Mouse (Mus musculus) activated CD4-positive, CD25-positive, alpha-beta regulatory T cell, adult 4 months (primary cell): Measurements from ENCODE around the gene Il1rl1. TPM values are rescaled to one million over a fixed set of nuclear protein-coding genes. Genes with fewer than 3 reads are reported as not detected.

ENCODE experiments used
- ATAC-seq: one replicate; pipeline ENCODE4 v1.8.0; 2017
- polyA plus RNA-seq, 2 experiments: library from polyadenylated mRNA; unstranded; fragments of 100-300 nt; shearing (Covaris generic); gene quantifications; one replicate each; pipeline ENCODE4 v1.2.1; 2017

Gene Il1rl1
- polyA plus RNA-seq, 2 experiments from 2014 or later, result 7.7 to 17.7 TPM

DNA sequence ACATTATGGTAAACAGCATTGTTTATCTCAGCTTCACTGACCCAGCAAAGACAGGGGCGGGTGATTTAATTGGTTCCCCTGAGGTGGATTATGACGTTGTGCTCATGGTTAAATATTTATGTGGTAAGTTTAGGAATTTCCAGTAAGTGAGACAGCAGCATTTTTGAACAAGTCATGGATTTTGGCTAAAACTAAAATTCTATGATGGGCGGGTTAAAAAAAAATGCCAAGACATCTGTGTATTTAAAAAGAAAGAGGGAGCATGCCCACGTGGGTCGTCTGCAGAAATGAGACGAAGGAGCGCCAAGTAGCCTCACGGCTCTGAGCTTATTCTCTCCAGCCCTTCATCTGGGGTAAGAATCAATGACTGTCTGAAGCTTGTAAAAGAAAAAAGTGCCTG is 10.1 kb downstream of the Il1rl1 start:
- no peak for ATAC-seq

DNA sequence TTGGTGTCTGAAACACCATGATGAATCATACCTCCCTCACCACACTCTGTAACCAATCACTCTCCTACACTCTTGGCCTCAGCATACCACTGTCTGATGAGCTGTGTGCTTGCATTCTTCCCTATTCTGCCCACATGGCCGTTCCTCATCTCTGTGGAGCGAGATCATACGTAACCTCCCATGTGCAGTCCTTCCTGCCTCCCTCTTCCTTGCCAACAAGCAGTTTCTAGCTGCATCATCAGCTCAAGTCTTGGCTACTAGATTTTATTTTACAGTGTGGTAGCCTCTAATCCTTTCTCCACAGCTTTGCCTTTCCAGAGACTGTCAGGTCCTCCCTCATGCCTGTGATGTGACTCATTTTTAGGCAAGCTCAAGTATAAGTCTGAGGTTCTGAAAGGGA is 15.4 kb downstream of the Il1rl1 start:
- no peak for ATAC-seq

DNA sequence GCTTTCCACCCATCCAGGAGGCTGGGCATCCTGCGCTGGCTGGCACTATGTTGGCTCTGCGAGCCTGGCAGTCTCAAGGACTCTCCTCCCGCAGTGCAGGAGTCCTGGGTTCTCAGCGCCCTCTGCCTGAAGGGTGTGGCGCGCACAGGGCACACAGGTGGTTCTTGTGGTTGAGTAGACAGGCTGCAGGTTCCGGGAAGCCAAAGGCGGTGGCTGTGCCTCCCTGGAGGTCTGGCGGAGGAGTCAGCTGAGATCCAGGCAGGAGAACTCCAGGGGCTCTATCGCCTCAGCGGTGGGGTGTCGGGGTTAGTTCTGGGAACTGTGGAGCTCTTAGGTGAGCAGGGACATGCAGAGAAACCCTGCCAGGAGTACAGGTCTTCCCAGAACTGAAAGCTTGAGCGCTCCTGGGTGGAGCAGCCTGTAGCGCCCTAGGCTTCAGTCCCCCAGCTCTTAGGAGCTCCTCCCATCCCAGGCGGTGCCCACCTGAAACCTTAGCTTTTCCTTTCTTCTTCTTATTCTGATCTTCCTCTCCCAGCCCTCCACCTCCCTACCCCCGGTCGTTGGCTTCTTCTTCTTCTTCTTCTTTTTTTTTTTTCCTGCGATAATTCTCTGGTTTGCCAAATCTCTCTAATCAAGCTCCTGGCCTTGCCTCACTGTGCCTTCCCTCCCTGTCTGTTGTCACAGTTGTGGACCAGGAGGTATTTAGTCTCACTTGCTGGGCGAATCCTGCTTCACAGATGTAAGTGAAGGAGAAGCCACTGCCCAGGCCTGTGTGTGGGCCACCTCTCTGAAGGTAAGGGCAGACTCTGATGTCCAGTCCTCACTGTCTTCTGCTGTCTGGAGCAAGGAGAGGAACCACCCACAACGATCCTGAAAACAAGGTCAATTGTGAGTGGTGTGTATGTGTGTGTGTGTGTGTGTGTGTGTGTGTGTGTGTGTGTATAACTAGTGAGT is 36.4 kb downstream of the Il1rl1 start, which contains the start of gene Il18r1:
Gene Il18r1, plus strand, starts transcription at position 76 of the 954 bp plus-strand sequence.
- ATAC-seq, result peak; percentile 65

DNA sequence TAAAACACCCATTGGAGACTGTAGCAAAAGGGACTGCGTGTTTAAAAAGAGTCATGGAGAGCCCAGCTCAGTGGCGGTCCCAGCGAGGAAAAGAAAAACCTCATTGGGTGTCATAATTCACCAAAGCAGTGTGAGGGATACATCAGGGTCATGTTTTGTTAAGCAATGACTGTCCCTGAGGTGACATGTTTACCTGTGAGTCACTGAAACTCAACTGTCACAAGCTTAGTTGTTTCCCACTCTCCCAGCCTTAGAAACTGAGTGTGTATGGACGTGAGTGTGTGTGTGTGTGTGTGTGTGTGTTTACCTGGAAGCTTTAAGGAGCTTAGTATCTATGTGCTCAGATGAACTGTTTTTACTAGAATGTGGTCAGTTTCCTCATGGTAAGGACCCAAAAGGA is 37.9 kb downstream of the Il1rl1 start:
- ATAC-seq, result no peak

DNA sequence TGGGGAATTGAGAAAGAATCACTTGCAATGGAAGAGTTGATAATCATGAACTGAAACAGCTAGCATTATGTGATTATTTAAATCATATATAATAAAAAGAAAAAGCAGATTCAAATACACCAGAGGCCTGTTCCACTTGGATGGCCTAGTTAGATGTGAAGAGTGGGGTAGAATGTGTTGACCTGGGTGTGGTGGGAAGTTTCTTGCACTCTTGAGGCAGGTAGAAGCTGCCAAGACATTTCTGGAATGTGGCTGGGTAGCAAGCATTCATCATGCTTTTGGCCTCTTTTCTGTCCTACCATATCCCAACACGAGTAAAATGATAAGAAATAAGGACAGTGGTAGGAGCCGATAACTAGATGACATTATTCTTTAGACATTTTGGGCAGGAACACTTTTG is 39.4 kb downstream of the Il1rl1 start:
- ATAC-seq, result no peak

DNA sequence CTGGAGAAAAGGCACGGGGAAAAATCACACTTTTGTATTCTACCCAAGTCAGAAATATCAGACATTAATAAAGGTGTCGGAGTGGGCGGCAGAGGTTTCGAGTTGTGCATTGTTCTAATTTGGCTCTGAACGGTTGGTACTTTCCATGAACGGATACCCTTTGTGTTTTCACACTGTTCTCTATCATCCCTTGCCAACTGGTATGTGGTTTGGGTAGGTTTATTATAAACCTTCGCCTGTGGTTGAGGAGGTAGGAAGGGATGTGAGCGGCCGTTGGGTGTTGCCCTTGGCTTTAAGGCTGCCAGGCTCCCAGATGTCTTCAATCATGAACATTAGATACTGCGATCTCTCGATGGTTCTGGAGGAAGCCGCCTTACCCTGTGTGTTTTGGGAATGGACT is 40.5 kb downstream of the Il1rl1 start:
- ATAC-seq, result peak; percentile 58

DNA sequence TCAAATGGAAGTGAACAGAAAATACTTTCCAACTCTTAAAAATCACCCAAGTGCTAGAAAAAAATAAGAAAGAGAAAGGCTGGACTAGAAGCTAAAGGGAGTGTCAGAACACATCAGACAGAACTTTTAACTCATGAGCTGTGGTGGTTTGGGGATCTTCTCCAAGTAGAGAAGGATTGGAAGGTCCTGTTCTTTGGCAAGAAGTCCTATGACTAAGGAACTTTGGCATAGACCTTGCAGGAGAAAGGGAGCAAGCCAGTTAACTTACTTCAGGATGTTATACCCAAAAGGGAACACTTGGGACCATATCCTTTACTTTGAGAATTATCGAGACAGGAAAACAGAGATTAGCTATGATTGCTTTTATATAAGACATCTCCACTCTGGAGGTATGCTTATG is 43.0 kb downstream of the Il1rl1 start:
- ATAC-seq, result no peak

DNA sequence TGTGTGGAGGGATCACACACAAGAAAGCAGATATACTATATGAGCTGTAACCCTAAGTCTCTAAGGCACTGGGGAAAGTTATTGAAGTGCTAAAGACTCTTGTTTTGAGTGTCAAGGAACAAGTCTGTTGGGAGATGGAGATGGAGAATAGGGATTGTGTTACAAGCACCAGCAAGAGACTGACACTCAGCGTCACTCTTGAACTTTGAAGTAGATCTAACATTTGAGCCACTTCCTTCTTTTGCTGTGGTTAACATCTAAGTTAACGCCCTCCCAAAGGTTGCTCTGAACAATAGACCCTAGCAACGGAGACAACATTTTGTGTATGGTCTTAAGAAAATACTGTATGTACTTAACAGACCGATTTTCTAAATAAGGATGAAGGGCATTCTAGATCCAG is 44.3 kb downstream of the Il1rl1 start:
- peak; percentile 37 for ATAC-seq

DNA sequence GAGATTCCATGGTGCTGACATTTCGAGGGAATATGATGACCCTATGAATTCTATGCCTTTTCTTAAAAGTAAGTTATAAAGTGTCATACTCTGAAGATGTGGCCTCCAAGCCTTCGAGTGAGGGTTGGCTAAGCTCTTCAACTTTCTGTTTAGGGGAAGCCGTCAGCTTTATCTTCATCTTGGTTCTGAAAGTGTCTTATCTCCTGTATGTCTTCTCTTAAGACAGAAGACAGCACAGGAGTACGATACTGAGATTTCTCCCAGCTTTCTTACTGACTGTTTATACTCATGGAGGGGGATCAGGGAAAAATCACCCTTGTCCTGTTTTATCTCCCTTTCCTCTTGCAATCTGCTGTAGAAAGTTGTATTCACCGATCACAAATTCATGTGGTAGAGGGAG is 45.0 kb downstream of the Il1rl1 start:
- ATAC-seq, result no peak

DNA sequence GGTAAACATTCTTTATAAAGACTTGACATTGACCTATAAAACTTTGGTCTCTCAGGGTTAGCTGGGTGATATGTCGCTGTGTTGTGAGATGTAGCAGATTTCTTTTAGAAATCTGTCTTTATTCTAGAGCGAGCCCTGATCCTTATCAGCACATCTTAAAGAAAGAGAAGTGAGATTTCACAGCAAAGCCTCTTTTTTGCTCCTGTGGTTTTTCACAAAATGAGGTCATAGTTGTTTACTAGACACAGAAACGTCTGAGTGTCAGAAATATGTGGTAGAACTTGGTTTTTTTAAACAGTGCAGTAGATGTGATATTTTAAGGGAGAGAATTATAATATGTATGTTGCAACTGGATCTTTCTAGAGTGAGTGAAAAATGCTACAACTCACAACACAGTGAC is 46.3 kb downstream of the Il1rl1 start:
- peak; percentile 56 for ATAC-seq

DNA sequence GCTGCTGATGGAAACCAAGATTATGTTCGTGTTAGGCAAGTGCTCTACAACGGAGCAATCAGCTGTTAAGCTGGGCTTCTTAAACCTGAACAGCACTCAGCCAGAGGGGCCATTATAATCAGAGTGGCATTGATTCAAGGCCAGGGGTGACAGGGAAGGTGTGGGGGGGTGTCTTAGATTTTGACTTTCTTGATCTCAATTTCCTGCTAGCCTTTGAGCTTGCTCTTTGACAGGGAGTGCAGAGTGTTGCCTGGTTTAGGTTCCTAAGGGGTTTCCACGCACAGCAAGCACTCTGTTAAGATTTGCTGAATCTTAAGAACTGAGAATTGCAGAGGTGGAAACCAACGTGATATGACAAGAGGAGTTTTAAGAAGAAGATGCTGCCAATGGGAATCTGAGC is 47.4 kb downstream of the Il1rl1 start:
- ATAC-seq, result no peak

DNA sequence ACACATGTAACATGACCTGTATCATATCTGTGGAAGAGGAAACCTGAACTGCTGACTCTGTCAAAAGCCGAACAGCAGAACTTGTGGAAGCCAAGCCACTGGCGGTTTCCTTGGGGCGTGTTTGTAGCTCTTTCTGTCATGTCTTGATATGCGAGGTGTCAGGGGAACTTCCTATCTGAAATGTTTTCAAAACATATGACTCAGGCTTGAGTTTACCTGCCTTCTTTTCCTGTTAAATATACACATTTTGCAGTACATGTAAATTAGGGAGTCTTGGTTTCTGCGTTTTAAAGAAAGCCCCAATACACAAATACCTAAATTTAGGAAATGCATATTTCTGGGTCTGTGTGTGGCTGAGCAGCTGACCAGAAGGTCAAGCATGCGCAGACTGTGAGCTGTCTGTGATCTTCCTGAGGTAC is 50.1 kb downstream of the Il1rl1 start:
- peak; percentile 73 for ATAC-seq

DNA sequence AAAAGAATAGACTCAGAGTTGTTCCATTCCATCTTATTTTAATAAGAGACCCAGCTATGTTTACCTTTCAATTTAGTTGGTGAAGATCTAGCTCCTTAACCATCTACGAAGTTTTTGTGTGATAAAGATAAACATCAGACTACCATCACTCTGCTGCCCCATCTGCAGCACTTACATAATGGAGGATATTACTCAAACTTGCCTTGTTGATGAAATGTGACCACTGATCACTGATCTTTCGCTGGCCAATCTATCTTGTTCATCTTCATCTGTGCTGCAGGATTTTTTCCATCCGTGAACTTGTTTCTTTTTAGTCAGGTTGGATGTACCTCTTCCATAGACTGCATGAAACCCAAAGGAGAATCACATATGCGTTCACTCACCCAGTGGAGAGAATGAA is 65.2 kb downstream of the Il1rl1 start:
- no peak for ATAC-seq

DNA sequence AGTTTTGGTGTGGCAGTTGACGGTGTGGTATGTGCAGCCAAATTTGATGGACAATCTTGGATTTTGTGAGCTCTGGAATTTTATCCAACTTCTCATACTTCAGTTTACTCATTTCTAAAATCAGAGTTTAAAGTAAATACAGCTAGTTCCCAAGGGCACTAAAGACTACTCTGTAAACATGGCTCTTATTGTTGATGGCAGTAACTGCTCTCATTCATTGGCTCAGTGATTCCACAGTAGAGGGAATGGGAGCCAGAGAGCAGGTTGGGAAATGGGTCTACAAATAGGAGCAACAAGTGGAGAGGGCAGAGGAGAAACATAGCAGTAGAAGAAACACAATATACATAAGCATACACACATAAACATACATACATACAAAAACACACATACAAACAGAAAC is 70.3 kb downstream of the Il1rl1 start:
- ATAC-seq, result no peak

DNA sequence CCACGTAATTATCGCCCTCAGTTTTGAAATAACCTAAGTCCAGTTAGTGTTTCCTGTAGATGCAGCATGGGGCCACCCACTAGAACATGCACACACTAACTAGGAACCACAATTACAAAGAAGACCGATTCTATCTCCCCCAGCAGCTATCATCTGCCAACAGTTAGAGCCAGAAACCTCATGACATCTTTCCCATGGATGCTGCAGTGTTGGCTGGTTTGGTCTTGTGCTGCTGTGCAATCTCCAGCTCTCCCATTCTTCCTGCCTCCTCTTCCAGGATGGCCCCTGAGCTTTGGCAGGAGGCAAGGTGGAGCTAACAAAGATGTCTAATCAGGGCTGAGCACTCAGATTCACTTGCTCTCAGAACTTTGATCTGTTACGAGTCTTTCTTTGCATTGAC is 71.8 kb downstream of the Il1rl1 start:
- ATAC-seq, result no peak

DNA sequence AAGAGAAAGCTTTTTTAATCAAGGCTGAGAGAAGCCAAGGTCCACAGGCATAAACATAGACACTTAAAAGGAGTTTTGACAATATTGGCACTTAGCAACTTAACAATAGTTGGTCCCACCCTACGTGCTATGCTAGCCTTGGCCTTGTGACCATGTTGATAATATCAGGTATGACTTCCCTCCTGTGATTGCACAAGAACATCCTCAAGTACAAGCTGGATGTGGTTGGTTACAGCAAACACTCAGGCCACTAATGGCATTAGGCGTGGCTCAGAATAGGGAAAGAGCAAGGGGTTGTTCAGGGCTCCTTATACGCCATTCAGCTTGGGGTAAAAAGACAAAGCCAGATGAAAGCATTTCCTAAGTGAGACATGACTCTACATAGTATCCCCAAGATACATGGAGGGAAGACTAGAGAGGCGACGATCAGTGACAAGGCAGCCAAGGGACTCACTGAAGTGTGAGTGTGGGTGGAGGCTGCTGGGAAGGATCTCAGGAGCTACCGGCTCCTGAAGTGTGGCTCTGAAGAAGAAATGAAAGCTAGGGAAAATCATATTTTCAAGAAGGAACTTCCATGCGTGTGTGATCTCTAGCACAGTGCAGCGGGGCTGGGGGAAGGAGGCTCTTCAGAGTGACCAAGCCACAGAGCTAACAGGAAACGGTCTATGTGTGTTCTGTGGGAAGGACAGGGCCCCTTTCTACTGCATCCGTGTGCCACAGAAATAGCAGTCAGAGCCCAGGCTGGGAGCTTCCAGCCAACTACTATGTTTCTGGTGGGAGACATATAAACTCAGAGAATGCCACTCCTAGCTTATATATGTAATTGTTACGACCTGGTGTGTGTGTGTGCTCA is 72.4 kb downstream of the Il1rl1 start:
- ATAC-seq, result no peak

DNA sequence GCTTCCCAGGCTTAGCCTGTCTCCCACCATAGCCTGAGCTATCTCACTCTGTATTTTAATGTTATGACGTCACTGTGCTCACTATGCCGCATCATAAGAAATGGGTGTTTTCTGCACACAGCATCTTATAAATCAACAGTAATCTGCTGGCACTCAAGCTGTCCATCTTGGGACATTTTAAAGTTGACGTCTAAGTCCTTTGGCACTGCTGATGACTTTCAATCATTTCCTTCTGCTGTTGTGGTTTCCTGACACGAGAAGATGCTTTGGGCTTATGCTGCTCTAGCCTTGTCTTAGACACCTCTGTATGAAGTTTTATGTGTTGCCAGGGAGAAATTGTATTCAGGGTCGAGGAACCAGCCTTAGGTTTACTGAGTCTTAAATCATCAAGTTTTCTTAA is 75.2 kb downstream of the Il1rl1 start:
- no peak for ATAC-seq

Other genes starting within 250 kb of the Il1rl1 start
- under 1 TPM; 0.25 to 0.46 TPM for gene Il1r1, start 204.5 kb upstream of the Il1rl1 start, polyA plus RNA-seq
- 1 to 10 TPM; 1.3 to 1.5 TPM for gene Il1rl2, start 105.0 kb upstream of the Il1rl1 start, polyA plus RNA-seq
- 100 to 1,000 TPM in 1 of 2 experiments, 10 to 100 TPM in 1; 72.9 to 107 TPM for gene Il18r1, start 36.0 kb downstream of the Il1rl1 start, polyA plus RNA-seq
- 10 to 100 TPM; 19.6 to 23.5 TPM for gene Il18rap, start 85.8 kb downstream of the Il1rl1 start, polyA plus RNA-seq
- gene Slc9a4, start 150.5 kb downstream of the Il1rl1 start, polyA plus RNA-seq, result not detected